Mouse (Mus musculus): ENCODE results near the gene Fastkd2.

- TF ChIP-seq POLR2A (IDR thresholded peaks at IDR 0.05; ENCODE audit: insufficient read depth, low read depth, low read length) (no peak), CTCF (IDR thresholded peaks at IDR 0.05; ENCODE audit: insufficient read depth, low read depth, low read length) (no peak)
Measured at GRCm38 (mm10) chr1:63720161-63720560, 10.3 kb upstream of the Fastkd2 start.
